Mouse (Mus musculus) neutrophil, adult 65 days (primary cell): ENCODE results near the gene Gm10061. TPM values are rescaled to one million over a fixed set of nuclear protein-coding genes. Genes with fewer than 3 reads are reported as not detected.

Experiments
- total RNA-seq: library from RNA; stranded (reverse); gene quantifications from 2 replicates; pipeline ENCODE4 v1.2.4, GENCODE M21; 2023

Gm10061 gene
- total RNA-seq, result not detected in 2 replicates

GRCm38 (mm10) chr16:89150786-89151185, at the start of gene Gm10061:
Gene Gm10061, plus strand, starts transcription at chr16:89151086.

GRCm38 (mm10) chr16:89140551-89140950, 10.3 kb upstream of the Gm10061 start, which contains the start of gene Gm6358:
Gene Gm6358, plus strand, starts transcription at chr16:89140851.

GRCm38 (mm10) chr16:89157652-89158051, 6.8 kb downstream of the Gm10061 start, which contains the start of gene Gm9789:
Gene Gm9789, plus strand, starts transcription at chr16:89157952.

GRCm38 (mm10) chr16:89169190-89169589, 18.3 kb downstream of the Gm10061 start, which contains the start of gene Gm7735:
Gene Gm7735, plus strand, starts transcription at chr16:89169490.

GRCm38 (mm10) chr16:89174435-89174834, 23.5 kb downstream of the Gm10061 start, which contains the start of gene 1110057P08Rik:
Gene 1110057P08Rik, plus strand, starts transcription at chr16:89174735.

Other genes starting within 250 kb of the Gm10061 start
- not detected in 2 replicates for gene Krtap19-9b, start 218.8 kb upstream of the Gm10061 start, total RNA-seq
- gene Krtap16-3, start 188.2 kb upstream of the Gm10061 start, total RNA-seq, result not detected in 2 replicates
- gene Krtap22-2, start 140.3 kb upstream of the Gm10061 start, total RNA-seq, result not detected in 2 replicates
- not detected in 2 replicates for gene Gm10229, start 135.8 kb upstream of the Gm10061 start, total RNA-seq
- gene Krtap6-1, start 119.4 kb upstream of the Gm10061 start, total RNA-seq, result not detected in 2 replicates
- gene Gm10228, start 109.6 kb upstream of the Gm10061 start, total RNA-seq, result not detected in 2 replicates
- gene Krtap6-5, start 103.2 kb upstream of the Gm10061 start, total RNA-seq, result not detected in 2 replicates
- gene 1110025L11Rik, start 87.1 kb upstream of the Gm10061 start, total RNA-seq, result not detected in 2 replicates
- gene Krtap6-3, start 67.1 kb upstream of the Gm10061 start, total RNA-seq, result not detected in 2 replicates
- not detected in 2 replicates for gene Gm6358, start 10.2 kb upstream of the Gm10061 start, total RNA-seq
- gene Gm9789, start 6.9 kb downstream of the Gm10061 start, total RNA-seq, result not detected in 2 replicates
- not detected in 2 replicates for gene Gm7735, start 18.4 kb downstream of the Gm10061 start, total RNA-seq
- not detected in 2 replicates for gene 1110057P08Rik, start 23.6 kb downstream of the Gm10061 start, total RNA-seq
- not detected in 2 replicates for gene Krtap20-2, start 54.8 kb downstream of the Gm10061 start, total RNA-seq